Mouse (Mus musculus) T-cell, adult 2 months (primary cell): ENCODE results near the gene Mdn1.

Experiments
- DNase-seq: peaks from one replicate; pipeline ENCODE4 v3.0.0; 2022; ENCODE audit warnings: low spot score

Mdn1 gene

DNA sequence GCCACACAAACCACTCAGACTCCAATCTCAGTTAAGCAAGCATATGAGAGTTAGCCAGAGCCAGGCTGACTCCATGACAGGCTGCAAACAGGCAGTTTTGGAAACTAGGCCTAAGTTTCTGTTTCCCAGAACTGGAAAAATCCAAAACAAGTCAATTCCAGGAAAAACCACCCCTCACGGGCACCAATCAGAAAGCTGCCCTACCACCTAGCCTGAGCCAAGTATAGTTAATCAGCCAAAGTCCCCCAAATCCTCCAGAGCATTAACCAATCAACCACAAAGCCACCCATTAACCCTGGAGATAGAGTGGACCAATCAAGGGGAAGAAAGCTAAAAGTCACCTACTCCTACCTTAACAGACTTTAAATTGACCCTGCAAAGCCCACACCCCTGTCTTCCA, 130.2 kb downstream of the Mdn1 start:
- no peak for DNase-seq

DNA sequence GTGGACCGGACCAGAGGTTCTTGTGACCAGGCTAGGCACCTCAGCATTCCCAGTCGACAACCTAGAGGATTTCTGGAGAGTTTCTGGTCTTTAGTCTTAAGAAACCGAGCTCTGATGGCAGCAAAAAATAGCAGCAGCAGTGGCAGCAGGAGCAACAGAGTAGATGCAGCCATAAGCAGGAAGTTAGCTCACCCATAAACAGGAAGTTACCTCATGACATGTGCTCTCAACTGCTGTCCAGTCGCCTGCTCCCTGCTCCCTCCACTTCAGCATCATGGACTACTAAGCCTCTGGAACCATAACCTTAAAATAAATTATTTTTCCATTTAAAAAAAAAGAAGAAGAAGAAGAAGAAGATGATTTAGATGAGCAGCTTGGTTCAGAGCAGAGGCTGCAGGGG, 132.1 kb downstream of the Mdn1 start:
- DNase-seq, result no peak

DNA sequence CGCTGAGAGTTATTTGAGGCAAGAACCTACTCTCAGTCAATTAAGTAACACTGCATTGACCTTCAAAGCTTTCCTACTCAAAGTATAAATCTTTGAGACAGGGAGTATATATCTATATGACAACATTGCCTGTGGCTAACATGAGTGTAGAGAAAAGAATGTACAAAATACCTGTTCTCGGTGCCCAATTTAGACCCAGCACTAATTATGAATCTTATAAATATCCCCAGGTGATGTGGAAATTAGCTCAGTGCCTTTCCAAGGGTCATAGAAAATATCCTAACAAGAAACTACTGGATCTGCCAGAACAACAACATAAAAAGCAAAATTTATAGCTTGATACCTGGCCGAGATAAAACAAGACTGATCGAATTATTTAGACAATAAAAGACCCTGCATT, 142.1 kb downstream of the Mdn1 start:
- DNase-seq, result no peak

DNA sequence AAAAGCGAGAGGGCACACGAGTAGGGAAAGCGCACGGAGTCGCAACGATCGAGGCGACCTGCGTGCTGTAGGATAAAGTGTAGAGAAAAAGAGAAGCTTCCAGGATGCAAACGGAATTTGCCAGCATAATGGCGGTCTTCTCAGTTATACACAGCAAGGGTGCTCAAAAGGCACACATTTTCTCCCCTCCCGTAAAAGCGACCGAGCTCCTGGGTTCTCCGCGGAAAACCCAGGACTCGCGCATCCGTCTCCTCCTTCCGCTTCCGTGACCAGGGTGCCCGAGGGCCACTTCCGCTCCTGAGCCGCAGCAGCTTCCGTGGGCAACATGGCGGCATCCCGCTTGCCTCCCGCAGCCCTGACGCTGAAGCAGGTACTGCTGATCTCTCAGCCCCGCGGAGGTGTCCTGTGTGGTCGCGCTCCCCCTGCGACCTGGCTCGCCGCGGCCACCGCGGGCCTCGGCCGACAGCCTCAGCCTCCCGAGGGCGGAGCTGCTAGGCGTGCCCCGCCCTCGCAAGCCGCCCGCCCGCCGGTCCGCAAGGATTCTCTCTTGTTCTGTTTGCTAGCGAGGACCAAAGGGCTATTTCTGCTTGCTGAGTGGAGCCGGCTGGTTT, 143.2 kb downstream of the Mdn1 start, which contains the start of gene Lyrm2:
Gene Lyrm2 (plus strand): TSS at position 288 of the 611 bp plus-strand sequence.
- DNase-seq, result peak; percentile 84

DNA sequence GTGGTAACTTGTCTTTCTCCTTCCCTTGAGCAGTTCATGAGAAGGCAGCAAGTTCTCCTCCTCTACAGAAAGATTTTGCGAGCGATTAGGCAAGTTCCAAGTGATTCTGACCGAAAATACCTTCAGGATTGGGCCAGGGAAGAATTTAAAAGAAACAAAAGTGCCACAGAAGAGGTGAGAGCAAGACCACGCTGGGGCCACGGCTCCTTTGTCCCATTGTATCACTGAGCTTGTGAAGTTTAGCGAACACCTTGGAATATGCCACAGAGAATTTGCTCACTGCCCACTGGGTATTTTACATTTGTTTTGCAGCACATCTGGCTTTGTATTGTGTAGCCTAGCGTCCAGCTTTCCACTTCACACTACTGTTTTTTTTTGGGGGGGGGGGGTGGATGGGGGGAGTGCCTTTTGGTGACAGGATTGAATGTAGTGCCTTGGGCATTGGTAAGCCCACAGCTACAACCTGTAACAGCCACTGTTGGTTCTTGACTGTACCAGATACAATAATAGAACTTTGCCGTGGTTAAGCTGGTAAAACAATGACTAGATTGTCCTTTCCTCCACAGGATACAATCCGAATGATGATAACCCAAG, 143.8 kb downstream of the Mdn1 start:
- DNase-seq, result no peak

DNA sequence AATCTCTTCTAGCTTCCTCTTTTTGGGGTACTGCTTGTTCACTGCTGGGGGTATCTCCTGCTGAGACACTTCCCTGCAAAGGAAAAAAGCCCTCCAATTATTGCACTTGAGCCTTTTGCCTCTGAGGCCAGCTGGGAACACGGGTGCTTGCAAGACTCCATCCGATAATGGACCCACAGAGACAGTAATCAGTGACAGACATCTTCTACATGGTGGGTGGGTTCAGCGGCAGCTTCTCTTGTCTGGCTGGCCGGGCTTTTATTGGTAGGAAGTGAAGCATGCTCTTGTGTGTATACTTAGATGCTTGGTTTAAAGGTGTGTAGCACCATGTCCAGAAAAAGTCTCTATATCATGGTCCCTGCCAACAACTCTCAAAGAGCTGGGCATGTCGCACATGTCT, 160.6 kb downstream of the Mdn1 start:
- DNase-seq, result no peak

DNA sequence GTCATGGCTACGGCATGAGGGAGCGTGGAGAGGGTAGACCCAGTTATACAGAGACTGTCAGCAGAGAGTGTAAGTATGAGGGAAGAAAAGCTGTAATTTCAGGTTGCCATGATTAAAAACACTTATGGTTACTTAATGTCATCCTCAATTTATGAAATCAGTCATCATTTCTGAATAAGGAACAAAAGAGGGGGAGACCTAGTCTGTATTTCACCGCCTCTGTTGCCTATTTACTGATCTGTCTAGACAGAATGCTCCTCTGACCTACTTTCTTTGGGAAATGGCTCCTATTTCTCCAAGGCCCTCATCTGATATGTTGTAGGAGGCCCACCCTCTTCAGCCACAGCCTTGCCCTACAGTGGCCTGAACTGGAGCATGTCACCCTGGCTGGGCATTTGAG, 163.8 kb downstream of the Mdn1 start:
- DNase-seq, result no peak

DNA sequence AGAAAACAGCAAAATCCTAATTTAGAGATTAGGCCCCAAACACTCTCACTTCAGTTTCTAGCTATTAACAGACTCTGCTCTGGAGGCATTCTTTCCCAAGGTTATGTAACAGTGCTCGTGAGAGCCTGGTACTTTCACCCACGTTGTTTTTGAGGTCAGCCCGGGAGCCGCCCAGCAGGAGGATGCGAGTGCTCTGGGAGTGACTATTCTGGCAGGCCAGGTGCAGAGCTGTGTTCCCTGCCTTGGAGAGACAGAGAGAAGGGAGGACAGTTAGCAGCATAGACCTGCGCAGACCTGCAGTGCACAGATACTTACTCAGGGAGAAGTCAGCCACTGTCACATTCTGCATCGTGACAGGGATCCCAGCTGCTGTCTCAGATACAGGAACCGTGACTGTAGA, 167.3 kb downstream of the Mdn1 start:
- no peak for DNase-seq
